Mouse (Mus musculus) retina, embryonic 14.5 days (tissue): ENCODE data around the gene Adprhl2.
A peak's percentile ranks its signal among the peaks of the same experiment; 100 is the strongest.

Source experiments
- DNase-seq: peaks from one replicate; pipeline ENCODE4 v3.0.0-alpha.2; 2015; ENCODE audit warnings: low spot score

Adprhl2 gene

GRCm38 (mm10) chr4:126306058-126306457 is 15.4 kb downstream of the Adprhl2 start:
- no peak for DNase-seq

- no peak for DNase-seq
Observed at GRCm38 (mm10) chr4:126305428-126305827, 16.1 kb downstream of the Adprhl2 start.

GRCm38 (mm10) chr4:126303877-126304276 is 17.6 kb downstream of the Adprhl2 start:
- no peak for DNase-seq

GRCm38 (mm10) chr4:126301584-126302309 is 19.8 kb downstream of the Adprhl2 start:
- no peak for DNase-seq

GRCm38 (mm10) chr4:126300916-126301583 is 20.5 kb downstream of the Adprhl2 start:
- no peak for DNase-seq

GRCm38 (mm10) chr4:126296617-126297101 is 24.8 kb downstream of the Adprhl2 start:
- peak; percentile 56 for DNase-seq

GRCm38 (mm10) chr4:126295937-126296336 is 25.6 kb downstream of the Adprhl2 start:
- no peak for DNase-seq

- DNase-seq: no peak
Observed at GRCm38 (mm10) chr4:126295152-126295551, 26.4 kb downstream of the Adprhl2 start.

GRCm38 (mm10) chr4:126291196-126291595 is 30.3 kb downstream of the Adprhl2 start:
- no peak for DNase-seq

- DNase-seq: no peak
Observed at GRCm38 (mm10) chr4:126290314-126290713, 31.2 kb downstream of the Adprhl2 start.

- DNase-seq: no peak
Observed at GRCm38 (mm10) chr4:126288085-126288666, 33.3 kb downstream of the Adprhl2 start.

GRCm38 (mm10) chr4:126287302-126287995 is 34.1 kb downstream of the Adprhl2 start:
- DNase-seq: no peak

- peak; percentile 39 for DNase-seq
Observed at GRCm38 (mm10) chr4:126286492-126286891, 35.0 kb downstream of the Adprhl2 start, which contains the start of gene Col8a2. Gene Col8a2 (plus strand): TSS chr4:126286793.

- no peak for DNase-seq
Observed at GRCm38 (mm10) chr4:126283582-126283981, 37.9 kb downstream of the Adprhl2 start.

GRCm38 (mm10) chr4:126281706-126282105 is 39.8 kb downstream of the Adprhl2 start:
- DNase-seq: no peak

GRCm38 (mm10) chr4:126278961-126279360 is 42.5 kb downstream of the Adprhl2 start:
- no peak for DNase-seq

- no peak for DNase-seq
Observed at GRCm38 (mm10) chr4:126278565-126278915, 43.0 kb downstream of the Adprhl2 start.

GRCm38 (mm10) chr4:126277906-126278564 is 43.5 kb downstream of the Adprhl2 start:
- DNase-seq: peak; percentile 79

- no peak for DNase-seq
Observed at GRCm38 (mm10) chr4:126275681-126276131, 45.8 kb downstream of the Adprhl2 start.

GRCm38 (mm10) chr4:126275081-126275480 is 46.4 kb downstream of the Adprhl2 start:
- no peak for DNase-seq

- no peak for DNase-seq
Observed at GRCm38 (mm10) chr4:126273753-126274152, 47.8 kb downstream of the Adprhl2 start.

- no peak for DNase-seq
Observed at GRCm38 (mm10) chr4:126269292-126269691, 52.2 kb downstream of the Adprhl2 start.
